Mouse (Mus musculus) midbrain, embryonic 11.5 days (tissue): ENCODE results near the gene Dnhd1. TPM values are rescaled to one million over a fixed set of nuclear protein-coding genes. Genes with fewer than 3 reads are reported as not detected.

Experiments
- ATAC-seq: fragments of 200-750 bp; cut with Nextera tagmentation; 2 replicates; pipeline ENCODE4 v1.8.0; 2017; ENCODE audit warnings: moderate TSS enrichment, moderate library complexity; ENCODE audit not compliant: low FRiP score
- DNase-seq: peaks from one replicate; pipeline ENCODE4 v3.0.0; 2015; ENCODE audit warnings: low spot score; ENCODE audit errors: missing footprints
- H3K27ac ChIP-seq: fragments of 300-500 bp; sonication (generic); 2 replicates; pipeline ENCODE4 v1.5.1; 2014; ENCODE audit warnings: low read depth, low read length
- H3K27me3 ChIP-seq: fragments of 300-500 bp; sonication (generic); 2 replicates; pipeline ENCODE4 v1.6.1; 2014; ENCODE audit warnings: mild to moderate bottlenecking, low read length, moderate library complexity, mixed read lengths; ENCODE audit not compliant: control insufficient read depth, insufficient read depth
- H3K36me3 ChIP-seq: fragments of 300-500 bp; sonication (generic); 2 replicates; pipeline ENCODE4 v1.6.1; 2014; ENCODE audit warnings: mild to moderate bottlenecking, low read length, moderate library complexity, mixed read lengths; ENCODE audit not compliant: control insufficient read depth, insufficient read depth
- H3K4me1 ChIP-seq: fragments of 300-500 bp; sonication (generic); 2 replicates; pipeline ENCODE4 v1.6.1; 2014; ENCODE audit warnings: low read length; ENCODE audit not compliant: control insufficient read depth, insufficient read depth
- H3K4me2 ChIP-seq: fragments of 300-500 bp; sonication (generic); 2 replicates; pipeline ENCODE4 v1.6.1; 2014; ENCODE audit warnings: mild to moderate bottlenecking, moderate library complexity
- H3K4me3 ChIP-seq: fragments of 300-500 bp; sonication (generic); 2 replicates; pipeline ENCODE4 v1.5.1; 2014; ENCODE audit warnings: low read depth, low read length
- H3K9ac ChIP-seq: fragments of 300-500 bp; sonication (generic); 2 replicates; pipeline ENCODE4 v1.6.1; 2014; ENCODE audit warnings: low read length
- H3K9me3 ChIP-seq: fragments of 300-500 bp; sonication (generic); 2 replicates; pipeline ENCODE4 v1.6.1; 2016; ENCODE audit warnings: low read length; ENCODE audit not compliant: control insufficient read depth
- WGBS: fragments of 180-500 bp; shearing (Covaris S2); extraction: QIAGEN DNeasy Blood & Tissue Kit; methylation state at CpG from one replicate; pipeline ENCODE4 v1.1.7; 2014; 5-methylcytosine and 5-hydroxymethylcytosine counted together
- polyA plus RNA-seq: library from polyadenylated mRNA; unstranded; fragments of >200 nt; fragmentation: Nextera tagmentation; extraction: Ambion mirVana; gene quantifications from 2 replicates; pipeline ENCODE4 v1.2.1, GENCODE M21; 2014

Dnhd1 gene
- polyA plus RNA-seq, 1 experiment from 2014 or later, result 1.00 TPM

DNA sequence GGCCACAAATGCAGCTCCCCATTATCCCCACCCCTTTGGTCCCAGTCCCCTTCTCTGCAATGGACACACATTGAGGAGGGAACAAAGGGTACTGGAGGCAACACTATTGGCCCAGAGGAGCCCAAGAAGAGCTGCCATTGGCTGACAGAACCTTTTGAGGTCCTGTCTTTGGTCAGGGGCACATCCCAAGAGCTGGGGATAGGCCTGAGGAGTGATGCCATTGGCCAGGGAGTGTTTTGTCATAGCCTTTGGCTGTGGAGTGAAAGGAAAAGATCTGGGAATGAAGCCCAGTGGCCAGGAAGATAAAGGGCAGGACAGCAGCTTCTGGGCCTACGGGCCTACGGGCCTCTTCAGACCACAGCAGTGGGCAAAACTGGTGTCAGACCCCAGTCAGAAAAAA lies 14.9 kb upstream of the Dnhd1 start:
- no peak for DNase-seq
- H3K27ac ChIP-seq, result no peak overlapping the region

DNA sequence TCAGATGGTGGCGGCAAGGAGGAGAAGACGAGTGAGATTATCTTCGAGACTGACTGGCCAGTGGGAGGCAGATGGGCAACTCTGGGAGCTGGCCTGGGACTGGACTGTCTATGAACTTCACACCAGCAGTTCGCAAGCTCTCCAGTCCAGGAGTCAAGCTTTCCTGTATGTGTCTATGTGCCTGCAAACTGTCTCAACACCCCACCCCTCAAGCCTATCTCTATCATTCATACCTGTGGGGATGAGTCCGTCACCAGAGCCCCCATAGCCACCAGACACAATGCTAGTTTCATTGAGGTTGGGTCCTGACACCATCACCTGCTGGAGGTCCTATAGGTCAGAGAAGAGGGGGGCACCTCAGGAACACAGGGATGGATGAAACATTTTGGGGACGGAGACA lies 11.9 kb upstream of the Dnhd1 start:
- ATAC-seq (no peak), DNase-seq (peak; percentile 49)
- no peak overlapping the region for H3K4me3 ChIP-seq
- no peak overlapping the region for H3K4me2 ChIP-seq
- H3K9ac ChIP-seq, result no peak overlapping the region
- H3K4me1 ChIP-seq, result peaks cover 21% of the 10 kb centered on the region
- no peak overlapping the region for H3K27ac ChIP-seq
- H3K9me3 ChIP-seq, result no peaks in the 10 kb centered on the region
- peaks cover 2% of the 10 kb centered on the region; the same call in 1 of the 2 replicates for H3K27me3 ChIP-seq
- H3K36me3 ChIP-seq, result peaks cover 6% of the 10 kb centered on the region
- WGBS, result 92% methylated on average over 6 of the region's 6 CpGs

More for the DNA sequence above, 14.9 kb upstream of the Dnhd1 start:
- Histone ChIP-seq H3K4me3 (no peak overlapping the region), H3K9me3 (no peaks in the 10 kb centered on the region), H3K36me3 (peaks cover 6% of the 10 kb centered on the region), H3K9ac (no peak overlapping the region), H3K27me3 (peaks cover 5% of the 10 kb centered on the region; the same call in 1 of the 2 replicates), H3K4me2 (no peak overlapping the region), H3K4me1 (peaks cover 20% of the 10 kb centered on the region)
- 90% methylated on average over 2 of the region's 2 CpGs for whole genome bisulfite sequencing
- no peak for ATAC-seq

- no peak overlapping the region for H3K27ac ChIP-seq
- WGBS, result 79% methylated on average over 9 of the region's 9 CpGs
- H3K9ac ChIP-seq, result peak overlapping the region; percentile 84
- H3K27me3 ChIP-seq, result peaks cover 2% of the 10 kb centered on the region; the same call in 1 of the 2 replicates
- peaks cover 6% of the 10 kb centered on the region for H3K36me3 ChIP-seq
- H3K4me3 ChIP-seq, result peak overlapping the region; percentile 63
- ATAC-seq (no peak), DNase-seq (peak; percentile 67)
- H3K4me1 ChIP-seq, result peaks cover 16% of the 10 kb centered on the region
- H3K4me2 ChIP-seq, result peak overlapping the region; percentile 96
- no peaks in the 10 kb centered on the region for H3K9me3 ChIP-seq
These were observed 11.3 kb upstream of the Dnhd1 start for GRCm38 (mm10) chr7:105639304-105639703.

GRCm38 (mm10) chr7:105639756-105640155 lies 10.9 kb upstream of the Dnhd1 start, which contains the start of gene Timm10b:
Gene Timm10b (plus strand): TSS chr7:105640056.
- Histone ChIP-seq H3K36me3 (peaks cover 6% of the 10 kb centered on the region), H3K9me3 (no peaks in the 10 kb centered on the region), H3K4me2 (peak within 1 kb of the TSS; percentile 96), H3K4me3 (peak within 1 kb of the TSS; percentile 63), H3K4me1 (peaks cover 14% of the 10 kb centered on the region), H3K27me3 (peaks cover under 1% of the 10 kb centered on the region; the same call in 1 of the 2 replicates), H3K9ac (peak within 1 kb of the TSS; percentile 84), H3K27ac (peak within 1 kb of the TSS; percentile 28; the same call in 1 of the 2 replicates)
- WGBS, result 0% methylated on average over 2 of the region's 2 CpGs
- ATAC-seq (no peak), DNase-seq (no peak)

GRCm38 (mm10) chr7:105640233-105640893 lies 10.3 kb upstream of the Dnhd1 start, which contains the start of the genes Arfip2 and Gm45799:
Gene Arfip2 (minus strand): TSS chr7:105640416.
Gene Gm45799 (plus strand): TSS chr7:105640552.
- Histone ChIP-seq H3K4me1 (peaks cover 14% of the 10 kb centered on the region), H3K27me3 (no peaks in the 10 kb centered on the region), H3K4me3 (peak within 1 kb of the TSS; percentile 63), H3K27ac (peak within 1 kb of the TSS; percentile 28; the same call in 1 of the 2 replicates), H3K36me3 (peaks cover 6% of the 10 kb centered on the region), H3K4me2 (peak within 1 kb of the TSS; percentile 96), H3K9me3 (no peaks in the 10 kb centered on the region), H3K9ac (peak within 1 kb of the TSS; percentile 84)
- DNase-seq, result peak; percentile 100
- WGBS, result 0% methylated on average over 45 of the region's 45 CpGs
- ATAC-seq, result peak; percentile 96

DNA sequence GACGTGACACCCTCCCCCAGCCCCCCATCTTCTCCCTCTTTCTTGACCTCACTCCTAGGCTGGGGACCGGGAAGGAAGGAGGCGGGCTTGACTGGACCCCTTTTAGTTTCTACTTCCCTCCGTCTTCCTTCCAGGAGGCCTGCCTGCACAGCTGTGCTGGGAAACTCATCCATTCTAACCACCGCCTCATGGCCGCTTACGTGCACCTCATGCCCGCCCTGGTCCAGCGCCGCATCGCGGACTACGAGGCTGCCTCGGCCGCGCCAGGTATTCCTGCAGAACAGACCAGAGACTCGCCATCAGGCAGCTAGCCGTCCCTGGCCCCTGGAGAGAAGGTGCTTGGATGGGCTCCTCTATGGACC lies 9.8 kb upstream of the Dnhd1 start:
- H3K4me1 ChIP-seq, result peaks cover 14% of the 10 kb centered on the region
- peak overlapping the region; percentile 28; the same call in 1 of the 2 replicates for H3K27ac ChIP-seq
- peak overlapping the region; percentile 96 for H3K4me2 ChIP-seq
- H3K9me3 ChIP-seq, result no peaks in the 10 kb centered on the region
- peak overlapping the region; percentile 81 for H3K9ac ChIP-seq
- H3K27me3 ChIP-seq, result no peaks in the 10 kb centered on the region
- DNase-seq (no peak), ATAC-seq (no peak; the same call in 1 of the 2 replicates)
- H3K4me3 ChIP-seq, result peak overlapping the region; percentile 63
- H3K36me3 ChIP-seq, result peaks cover 6% of the 10 kb centered on the region
- WGBS, result 0% methylated on average over 18 of the region's 18 CpGs

DNA sequence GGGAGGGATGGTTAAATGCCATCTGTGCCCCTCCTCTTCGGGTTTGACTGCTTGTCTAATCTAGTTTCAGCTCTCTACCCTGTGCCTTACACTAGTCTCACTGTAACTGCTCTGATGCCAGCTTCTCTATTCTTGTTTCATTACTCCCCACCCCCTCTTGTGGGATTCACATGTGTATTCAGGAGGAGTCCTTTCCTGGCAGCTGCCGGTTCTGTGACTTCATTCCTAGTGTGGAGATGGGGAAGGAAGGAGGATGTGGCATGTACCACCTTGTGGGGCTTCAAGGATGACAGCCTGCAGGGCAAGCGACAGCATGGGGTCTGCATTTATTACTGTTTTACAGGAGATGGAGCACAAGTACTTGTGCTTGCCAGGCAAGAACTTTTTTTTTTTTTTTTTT lies 8.7 kb upstream of the Dnhd1 start:
- DNase-seq (no peak), ATAC-seq (no peak)
- 0 out of 2 replicates have a peak overlapping the region, but pooled peaks have one; percentile 3 for H3K4me3 ChIP-seq
- 80% methylated on average over 3 of the region's 3 CpGs for WGBS
- no peak overlapping the region; the same call in 1 of the 2 replicates for H3K4me2 ChIP-seq
- peaks cover 14% of the 10 kb centered on the region for H3K4me1 ChIP-seq
- H3K9me3 ChIP-seq, result no peaks in the 10 kb centered on the region
- no peak overlapping the region; the same call in 1 of the 2 replicates for H3K9ac ChIP-seq
- H3K27ac ChIP-seq, result no peak overlapping the region
- H3K36me3 ChIP-seq, result peaks cover 4% of the 10 kb centered on the region
- H3K27me3 ChIP-seq, result no peaks in the 10 kb centered on the region

DNA sequence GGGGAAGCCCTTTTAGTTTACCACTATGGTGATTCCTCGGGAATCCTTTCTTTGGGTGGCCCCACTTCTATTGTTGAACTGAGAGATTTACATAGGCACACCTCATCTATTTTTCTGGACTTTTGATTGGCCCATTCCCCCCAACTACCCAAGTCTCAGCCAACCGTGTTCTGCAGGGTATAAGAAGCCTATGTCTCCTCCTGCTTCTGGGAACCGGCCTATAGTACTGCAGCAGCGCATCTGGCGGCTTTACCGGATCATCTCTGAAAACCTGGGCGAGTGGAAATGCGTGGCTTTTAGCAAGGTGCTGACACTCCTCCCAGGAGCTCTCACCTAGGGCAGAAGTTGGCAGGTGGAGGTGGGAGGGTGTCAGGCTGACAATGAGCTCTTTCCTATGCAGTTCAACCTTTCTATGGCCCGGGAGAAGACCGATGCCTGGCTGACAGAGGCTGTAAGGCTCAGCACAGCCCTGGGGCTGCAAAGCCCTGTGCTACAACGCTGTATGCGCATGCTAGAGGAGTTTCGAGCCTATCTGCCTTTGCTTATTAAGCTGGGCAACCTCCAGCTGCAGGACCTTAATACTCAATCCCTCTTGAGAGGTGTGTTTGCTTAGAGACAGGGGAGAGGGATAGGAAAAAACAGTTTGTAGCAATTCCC lies 35.0 kb downstream of the Dnhd1 start:
- DNase-seq, result no peak
- Histone ChIP-seq H3K4me2 (peak overlapping the region; percentile 28), H3K4me1 (no peaks in the 10 kb centered on the region; the same call in 1 of the 2 replicates), H3K36me3 (no peaks in the 10 kb centered on the region), H3K27ac (no peak overlapping the region), H3K9ac (no peak overlapping the region; the same call in 1 of the 2 replicates), H3K4me3 (no peak overlapping the region), H3K9me3 (no peaks in the 10 kb centered on the region), H3K27me3 (no peaks in the 10 kb centered on the region)
- ATAC-seq, result peak; percentile 70
- WGBS, result 8% methylated on average over 13 of the region's 13 CpGs

DNA sequence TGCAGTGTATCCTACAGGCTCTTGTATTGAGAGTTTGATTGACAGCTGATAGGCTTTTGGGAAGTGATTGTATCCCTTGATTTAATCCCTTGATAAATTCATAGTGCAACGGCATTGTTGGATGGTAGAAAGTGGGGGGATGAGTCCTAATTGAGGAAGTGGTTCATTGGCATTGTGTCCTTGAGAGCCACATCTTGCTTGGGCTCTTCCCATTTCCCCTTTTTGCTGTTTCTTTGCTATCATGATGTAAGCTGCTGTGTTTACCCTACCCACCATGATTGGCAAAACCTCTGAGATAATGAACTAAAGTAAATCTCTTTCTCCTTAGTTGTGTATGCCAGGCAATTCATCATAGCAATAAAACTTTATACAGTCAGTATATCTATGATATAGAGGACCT lies 40.2 kb downstream of the Dnhd1 start:
- ATAC-seq, result no peak
- WGBS, result 81% methylated on average over 1 of the region's 1 CpGs

More for the DNA sequence above, 40.2 kb downstream of the Dnhd1 start:
- Histone ChIP-seq H3K4me3 (no peak overlapping the region), H3K27ac (no peak overlapping the region), H3K4me2 (no peak overlapping the region), H3K36me3 (no peaks in the 10 kb centered on the region), H3K27me3 (no peaks in the 10 kb centered on the region), H3K9me3 (no peaks in the 10 kb centered on the region), H3K9ac (no peak overlapping the region), H3K4me1 (no peaks in the 10 kb centered on the region; the same call in 1 of the 2 replicates)
- DNase-seq, result no peak
